Mouse (Mus musculus): ENCODE results near the gene Hsd17b6. TPM values are rescaled to one million over a fixed set of nuclear protein-coding genes. Genes with fewer than 3 reads are reported as not detected.

Gene Hsd17b6
- polyA plus RNA-seq, 3 experiments from 2014 or later, result not detected

- ATAC-seq, result no peak
Measured at GRCm38 (mm10) chr10:128004918-128005317, 2.5 kb downstream of the Hsd17b6 start.

GRCm38 (mm10) chr10:128003281-128003801 lies 4.1 kb downstream of the Hsd17b6 start:
- ATAC-seq, result no peak

- no peak for ATAC-seq
Measured at GRCm38 (mm10) chr10:127998260-127998659, 9.2 kb downstream of the Hsd17b6 start.

GRCm38 (mm10) chr10:127996690-127997089 lies 10.7 kb downstream of the Hsd17b6 start:
- ATAC-seq, result no peak

- no peak for ATAC-seq
Measured at GRCm38 (mm10) chr10:127985601-127986000, 21.8 kb downstream of the Hsd17b6 start.

- ATAC-seq, result no peak
Measured at GRCm38 (mm10) chr10:127984650-127985049, 22.8 kb downstream of the Hsd17b6 start.

- no peak for ATAC-seq
Measured at GRCm38 (mm10) chr10:127975503-127975902, 31.9 kb downstream of the Hsd17b6 start.

GRCm38 (mm10) chr10:127974062-127974461 lies 33.3 kb downstream of the Hsd17b6 start:
- no peak for ATAC-seq

- ATAC-seq, result no peak
Measured at GRCm38 (mm10) chr10:127971135-127971534, 36.3 kb downstream of the Hsd17b6 start.

- ATAC-seq, result no peak
Measured at GRCm38 (mm10) chr10:127970359-127970831, 37.0 kb downstream of the Hsd17b6 start.

GRCm38 (mm10) chr10:127969820-127970219 lies 37.6 kb downstream of the Hsd17b6 start:
- no peak for ATAC-seq

- no peak for ATAC-seq
Measured at GRCm38 (mm10) chr10:127966506-127966905, 40.9 kb downstream of the Hsd17b6 start.

- no peak for ATAC-seq
Measured at GRCm38 (mm10) chr10:127964004-127964403, 43.4 kb downstream of the Hsd17b6 start.

- no peak for ATAC-seq
Measured at GRCm38 (mm10) chr10:127962451-127962850, 45.0 kb downstream of the Hsd17b6 start.

GRCm38 (mm10) chr10:127959161-127959679 lies 48.2 kb downstream of the Hsd17b6 start:
- no peak for ATAC-seq

- no peak for ATAC-seq
Measured at GRCm38 (mm10) chr10:127956168-127956816, 51.1 kb downstream of the Hsd17b6 start.

GRCm38 (mm10) chr10:127955034-127955433 lies 52.4 kb downstream of the Hsd17b6 start:
- no peak for ATAC-seq

GRCm38 (mm10) chr10:127951821-127952220 lies 55.6 kb downstream of the Hsd17b6 start:
- ATAC-seq, result no peak

GRCm38 (mm10) chr10:127951390-127951789 lies 56.0 kb downstream of the Hsd17b6 start:
- ATAC-seq, result no peak

- no peak for ATAC-seq
Measured at GRCm38 (mm10) chr10:127949596-127950130, 57.7 kb downstream of the Hsd17b6 start.

- ATAC-seq, result peak; percentile 46
Measured at GRCm38 (mm10) chr10:127945432-127946064, 61.9 kb downstream of the Hsd17b6 start.

Measured in inflammation-experienced regulatory T-cells, adult 6 months (primary cell).